Mouse (Mus musculus): ENCODE measurements around the gene Dusp7. TPM values are rescaled to one million over a fixed set of nuclear protein-coding genes. Genes with fewer than 3 reads are reported as not detected.

Dusp7 gene
- polyA plus RNA-seq, 1 experiment = 129 TPM

DNA sequence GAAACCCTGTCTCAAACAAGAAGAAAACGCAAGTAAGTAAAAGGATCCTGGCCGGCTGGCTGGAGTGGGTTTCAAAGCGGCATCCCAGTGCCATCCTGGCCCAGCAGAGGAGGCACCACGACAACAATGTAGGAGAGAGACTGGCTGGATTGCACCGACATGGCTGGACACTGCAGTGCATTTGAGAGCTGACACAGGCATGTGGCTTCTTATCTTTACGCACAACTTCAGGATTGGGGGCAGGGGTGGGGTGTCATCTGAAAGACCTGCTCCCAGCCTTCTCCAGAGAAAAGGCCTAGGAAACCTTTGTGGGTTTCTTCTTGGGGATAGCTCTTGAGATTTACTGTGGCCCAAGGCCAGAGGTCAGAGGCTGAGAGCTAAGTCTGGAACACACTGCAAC, 43.3 kb downstream of the Dusp7 start:
- Histone ChIP-seq H3K27ac (ENCODE audit: insufficient read depth, low read depth, low read length) (no peak overlapping the region), H3K4me1 (ENCODE audit: control insufficient read depth, insufficient read depth, low read length) (peaks cover 9% of the 10 kb centered on the region), H3K4me3 (ENCODE audit: insufficient read depth, low read length) (no peak overlapping the region)
- TF ChIP-seq CTCF (IDR thresholded peaks at IDR 0.05; ENCODE audit: low read depth, low read length) (no peak), POLR2A (IDR thresholded peaks at IDR 0.05; ENCODE audit: borderline replicate concordance, low read depth, low read length) (no peak)

DNA sequence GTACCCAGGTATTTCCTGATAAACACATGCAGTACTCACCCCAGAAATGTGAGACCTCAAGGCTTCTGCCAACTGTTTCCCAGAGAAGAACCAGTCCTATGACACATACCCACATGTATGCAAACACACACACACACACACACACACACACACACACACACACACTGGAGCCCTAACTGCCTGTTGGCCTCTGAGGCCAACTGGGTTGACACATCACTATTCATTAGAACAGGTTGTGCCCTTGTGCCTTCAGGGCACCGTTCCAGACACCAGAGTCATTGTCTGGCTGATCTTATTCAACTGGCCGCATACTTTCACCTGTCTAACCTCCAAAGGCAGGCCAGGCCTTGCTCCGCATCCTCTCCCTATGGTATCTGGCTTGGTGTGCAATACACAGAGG, 43.8 kb downstream of the Dusp7 start:
- no peak overlapping the region for H3K27ac ChIP-seq (ENCODE audit: insufficient read depth, low read depth, low read length)
- H3K4me3 ChIP-seq (ENCODE audit: insufficient read depth, low read length) = no peak overlapping the region
- peaks cover 9% of the 10 kb centered on the region for H3K4me1 ChIP-seq (ENCODE audit: control insufficient read depth, insufficient read depth, low read length)
- TF ChIP-seq CTCF (IDR thresholded peaks at IDR 0.05; ENCODE audit: low read depth, low read length) (no peak), POLR2A (IDR thresholded peaks at IDR 0.05; ENCODE audit: borderline replicate concordance, low read depth, low read length) (no peak)

DNA sequence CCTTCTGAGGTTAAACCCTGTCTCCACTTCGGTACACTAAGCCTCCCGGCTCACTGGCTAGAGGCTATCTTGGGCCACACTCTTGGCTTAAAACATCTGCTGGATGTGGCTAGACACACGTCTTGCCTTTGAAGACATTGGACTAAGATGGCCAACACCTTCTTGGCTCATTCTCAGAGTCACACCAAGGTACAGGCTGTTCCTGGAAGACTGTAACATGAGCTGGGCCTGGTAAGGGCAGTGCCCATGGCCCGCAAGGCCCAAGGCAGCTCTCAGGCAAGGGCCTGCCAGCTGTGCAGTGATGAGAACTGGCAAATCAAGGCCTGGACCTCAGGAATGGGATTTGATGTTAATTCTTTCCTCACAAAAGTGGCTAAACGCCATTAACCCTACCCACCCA, 45.2 kb downstream of the Dusp7 start:
- H3K4me1 ChIP-seq (ENCODE audit: control insufficient read depth, insufficient read depth, low read length) = peaks cover 14% of the 10 kb centered on the region
- no peak for TF ChIP-seq CTCF (IDR thresholded peaks at IDR 0.05; ENCODE audit: low read depth, low read length)
- TF ChIP-seq POLR2A (IDR thresholded peaks at IDR 0.05; ENCODE audit: borderline replicate concordance, low read depth, low read length) = no peak
- H3K4me3 ChIP-seq (ENCODE audit: insufficient read depth, low read length) = no peak overlapping the region
- no peak overlapping the region for H3K27ac ChIP-seq (ENCODE audit: insufficient read depth, low read depth, low read length)

DNA sequence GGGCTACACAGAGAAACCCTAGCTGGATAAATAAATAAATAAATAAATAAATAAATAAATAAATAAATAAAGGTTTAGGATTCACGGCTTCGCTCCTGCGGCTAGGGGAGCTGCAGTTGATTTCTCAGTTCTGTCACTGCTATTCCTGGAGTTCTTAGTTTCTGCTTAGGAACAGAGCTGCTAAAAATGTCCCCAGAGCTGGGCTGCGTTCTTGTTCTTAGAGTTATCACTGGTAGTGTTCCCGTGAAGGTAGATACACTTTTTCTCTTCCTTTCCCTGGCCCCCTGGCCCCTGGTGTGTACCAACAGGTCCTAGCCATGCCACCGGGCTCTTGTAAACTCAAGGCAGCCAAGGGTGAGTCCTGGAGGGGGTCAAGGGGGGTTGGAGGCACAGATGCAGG, 48.4 kb downstream of the Dusp7 start:
- no peak overlapping the region for H3K27ac ChIP-seq (ENCODE audit: insufficient read depth, low read depth, low read length)

DNA sequence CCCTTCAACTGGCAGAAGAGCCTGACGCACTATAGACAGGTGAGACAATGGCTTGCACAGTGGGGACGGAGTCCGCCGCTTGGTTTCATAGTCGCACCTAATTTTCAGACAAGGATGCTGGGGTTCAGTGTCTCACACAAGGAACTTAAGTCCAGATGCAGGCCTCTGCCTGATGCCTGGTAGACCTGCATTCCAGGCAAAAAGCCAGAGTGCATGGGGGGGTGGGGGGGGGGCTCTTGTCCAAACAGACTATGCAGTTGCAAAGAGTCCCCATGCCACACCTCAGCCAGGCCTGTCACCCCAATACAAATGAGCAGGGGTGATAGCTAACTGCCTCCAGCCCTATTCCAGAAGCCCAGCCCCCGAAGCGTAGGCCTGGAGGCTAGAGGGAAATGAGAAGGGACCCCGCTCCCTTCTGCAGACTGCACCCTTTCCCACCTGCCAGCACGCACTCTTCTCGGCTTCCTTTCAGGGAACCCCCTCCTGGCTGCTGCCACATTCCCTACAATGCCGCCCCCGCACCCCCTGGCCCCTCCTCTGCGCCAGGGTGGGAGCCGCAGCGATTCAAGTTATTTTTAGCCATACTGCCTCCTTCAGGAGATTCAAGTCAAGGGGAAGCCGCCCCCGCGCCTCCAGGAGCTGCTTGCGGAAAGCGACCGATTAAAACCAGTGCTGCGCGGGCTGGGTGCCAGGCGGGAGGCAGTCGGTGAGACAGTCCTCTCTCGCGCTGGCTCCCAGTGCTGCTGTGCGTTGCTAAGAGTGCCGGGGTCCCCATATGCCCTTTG, 49.6 kb downstream of the Dusp7 start:
- Histone ChIP-seq H3K27ac (ENCODE audit: insufficient read depth, low read depth, low read length) (no peak overlapping the region), H3K4me1 (ENCODE audit: control insufficient read depth, insufficient read depth, low read length) (peaks cover 11% of the 10 kb centered on the region), H3K4me3 (ENCODE audit: insufficient read depth, low read length) (peak overlapping the region; percentile 22)
- TF ChIP-seq CTCF (IDR thresholded peaks at IDR 0.05; ENCODE audit: low read depth, low read length) (no peak), POLR2A (IDR thresholded peaks at IDR 0.05; ENCODE audit: borderline replicate concordance, low read depth, low read length) (no peak)

More for the DNA sequence above, 48.4 kb downstream of the Dusp7 start:
- Histone ChIP-seq H3K4me3 (ENCODE audit: insufficient read depth, low read length) (no peak overlapping the region), H3K4me1 (ENCODE audit: control insufficient read depth, insufficient read depth, low read length) (peaks cover 11% of the 10 kb centered on the region)
- TF ChIP-seq POLR2A (IDR thresholded peaks at IDR 0.05; ENCODE audit: borderline replicate concordance, low read depth, low read length) (no peak), CTCF (IDR thresholded peaks at IDR 0.05; ENCODE audit: low read depth, low read length) (no peak)

DNA sequence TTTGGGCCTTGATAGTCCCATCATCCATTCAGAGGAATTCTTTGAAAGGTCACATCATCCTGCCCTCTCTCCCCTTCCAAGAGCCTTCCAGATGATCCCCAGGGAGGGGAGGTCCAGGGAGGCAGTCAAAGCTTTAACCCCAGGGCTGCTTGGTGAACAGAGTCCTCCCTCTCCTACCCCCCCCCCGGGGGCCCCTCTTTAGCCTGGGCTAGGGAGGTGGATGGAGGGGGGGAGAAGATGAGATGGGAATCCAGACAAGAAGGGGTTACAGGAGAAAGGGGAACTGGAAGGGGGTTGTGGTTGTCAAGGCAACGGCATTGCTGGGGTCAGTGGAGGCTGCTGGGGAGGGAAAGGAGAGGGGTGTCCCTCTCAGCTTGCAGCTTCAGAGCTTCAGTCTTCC, 52.2 kb downstream of the Dusp7 start:
- H3K4me1 ChIP-seq (ENCODE audit: control insufficient read depth, insufficient read depth, low read length) = peaks cover 11% of the 10 kb centered on the region
- H3K4me3 ChIP-seq (ENCODE audit: insufficient read depth, low read length) = no peak overlapping the region
- no peak overlapping the region for H3K27ac ChIP-seq (ENCODE audit: insufficient read depth, low read depth, low read length)
- TF ChIP-seq POLR2A (IDR thresholded peaks at IDR 0.05; ENCODE audit: borderline replicate concordance, low read depth, low read length) (no peak), CTCF (IDR thresholded peaks at IDR 0.05; ENCODE audit: low read depth, low read length) (no peak)

DNA sequence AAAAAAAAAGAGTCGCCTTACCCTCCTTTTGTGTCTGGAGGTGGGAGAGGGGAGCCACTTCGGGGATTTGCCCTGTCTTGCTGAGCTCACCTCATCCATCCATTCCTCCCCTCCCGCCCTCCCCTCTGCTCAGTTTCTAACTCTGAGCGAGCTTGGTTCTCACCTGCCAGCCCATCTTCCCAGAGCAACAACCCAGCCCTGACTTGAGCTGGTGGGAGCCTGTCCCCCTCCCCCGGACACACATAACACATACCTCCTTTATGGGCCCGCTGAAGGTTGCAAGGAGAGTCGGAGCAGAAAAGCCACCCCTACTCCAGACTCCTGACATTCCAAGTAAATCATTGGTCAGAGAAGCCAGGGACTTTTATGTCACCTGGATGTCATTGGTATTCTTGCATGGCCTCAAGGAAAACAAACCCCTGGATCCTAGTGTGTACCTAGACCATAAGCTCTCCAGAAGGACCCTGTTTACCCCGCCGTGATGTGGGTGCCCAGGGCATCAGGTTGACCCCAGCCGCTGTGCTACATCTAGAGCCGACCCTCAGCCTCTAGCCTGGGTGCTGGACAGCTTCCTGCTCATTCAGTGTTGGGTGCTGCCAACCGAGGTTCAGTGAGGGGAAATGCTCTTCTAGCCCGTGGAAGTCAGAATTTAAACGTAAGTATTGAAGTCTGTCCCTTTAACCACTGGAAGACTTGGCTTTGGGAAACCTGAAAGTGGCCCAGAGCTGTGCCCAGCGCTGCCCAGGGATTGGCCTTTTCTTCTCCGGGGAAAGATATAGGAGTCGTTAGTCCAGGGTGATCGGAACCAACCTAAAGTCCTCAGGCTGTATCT, 52.8 kb downstream of the Dusp7 start:
- Histone ChIP-seq H3K27ac (ENCODE audit: insufficient read depth, low read depth, low read length) (no peak overlapping the region), H3K4me3 (ENCODE audit: insufficient read depth, low read length) (no peak overlapping the region), H3K4me1 (ENCODE audit: control insufficient read depth, insufficient read depth, low read length) (peaks cover 11% of the 10 kb centered on the region)
- TF ChIP-seq POLR2A (IDR thresholded peaks at IDR 0.05; ENCODE audit: borderline replicate concordance, low read depth, low read length) = no peak

DNA sequence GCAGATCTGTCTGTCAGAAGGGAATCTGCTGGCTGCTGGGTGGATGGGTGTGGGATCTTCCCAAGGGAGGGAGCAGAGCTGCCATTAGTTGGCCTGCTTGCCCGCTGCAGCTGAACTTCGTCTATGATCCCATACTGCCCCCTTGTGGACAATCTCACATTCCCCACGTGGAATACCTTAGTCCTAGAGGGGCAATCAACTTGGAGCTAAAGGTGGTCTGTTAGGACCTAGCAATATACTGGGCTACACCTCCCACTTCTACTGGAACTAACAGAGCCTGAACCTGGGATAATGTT, 53.4 kb downstream of the Dusp7 start:
- Histone ChIP-seq H3K4me1 (ENCODE audit: control insufficient read depth, insufficient read depth, low read length) (peaks cover 11% of the 10 kb centered on the region), H3K4me3 (ENCODE audit: insufficient read depth, low read length) (no peak overlapping the region), H3K27ac (ENCODE audit: insufficient read depth, low read depth, low read length) (no peak overlapping the region)
- TF ChIP-seq CTCF (IDR thresholded peaks at IDR 0.05; ENCODE audit: low read depth, low read length) (peak; percentile 64), POLR2A (IDR thresholded peaks at IDR 0.05; ENCODE audit: borderline replicate concordance, low read depth, low read length) (no peak)

Other genes starting within 250 kb of the Dusp7 start
- 0.58 and 0.77 TPM in 2 replicates for gene Glyctk, start 210.5 kb upstream of the Dusp7 start, polyA plus RNA-seq (2012; ENCODE audit: insufficient read depth, insufficient read length, missing spikeins)
- 30.8 and 37.0 TPM in 2 replicates for gene Wdr82, start 197.7 kb upstream of the Dusp7 start, polyA plus RNA-seq (2012; ENCODE audit: insufficient read depth, insufficient read length, missing spikeins)
- gene Ppm1m, start 168.9 kb upstream of the Dusp7 start, polyA plus RNA-seq (2012; ENCODE audit: insufficient read depth, insufficient read length, missing spikeins) = 41.5 and 42.6 TPM in 2 replicates
- 99.0 and 113 TPM in 2 replicates for gene Twf2, start 165.5 kb upstream of the Dusp7 start, polyA plus RNA-seq (2012; ENCODE audit: insufficient read depth, insufficient read length, missing spikeins)
- gene Tlr9, start 146.0 kb upstream of the Dusp7 start, polyA plus RNA-seq (2012; ENCODE audit: insufficient read depth, insufficient read length, missing spikeins) = 41.6 and 61.6 TPM in 2 replicates
- gene Alas1, start 120.0 kb upstream of the Dusp7 start, polyA plus RNA-seq (2012; ENCODE audit: insufficient read depth, insufficient read length, missing spikeins) = 67.2 and 70.5 TPM in 2 replicates
- gene Poc1a, start 87.6 kb upstream of the Dusp7 start, polyA plus RNA-seq (2012; ENCODE audit: insufficient read depth, insufficient read length, missing spikeins) = 8.3 and 13.7 TPM in 2 replicates
- gene Rpl29, start 60.8 kb downstream of the Dusp7 start, polyA plus RNA-seq (2012; ENCODE audit: insufficient read depth, insufficient read length, missing spikeins) = 299 and 319 TPM in 2 replicates
- 1.3 and 1.6 TPM in 2 replicates for gene Acy1, start 69.7 kb downstream of the Dusp7 start, polyA plus RNA-seq (2012; ENCODE audit: insufficient read depth, insufficient read length, missing spikeins)
- gene Abhd14b, start 78.8 kb downstream of the Dusp7 start, polyA plus RNA-seq (2012; ENCODE audit: insufficient read depth, insufficient read length, missing spikeins) = 27.6 and 32.0 TPM in 2 replicates
- gene Abhd14a, start 79.0 kb downstream of the Dusp7 start, polyA plus RNA-seq (2012; ENCODE audit: insufficient read depth, insufficient read length, missing spikeins) = 5.4 and 8.3 TPM in 2 replicates
- gene Pcbp4, start 84.7 kb downstream of the Dusp7 start, polyA plus RNA-seq (2012; ENCODE audit: insufficient read depth, insufficient read length, missing spikeins) = 17.8 and 19.5 TPM in 2 replicates
- not detected in 2 replicates for gene Gpr62, start 97.3 kb downstream of the Dusp7 start, polyA plus RNA-seq (2012; ENCODE audit: insufficient read depth, insufficient read length, missing spikeins)
- 7.8 and 11.2 TPM in 2 replicates for gene Rrp9, start 107.3 kb downstream of the Dusp7 start, polyA plus RNA-seq (2012; ENCODE audit: insufficient read depth, insufficient read length, missing spikeins)
- 21.0 and 22.0 TPM in 2 replicates for gene Parp3, start 108.3 kb downstream of the Dusp7 start, polyA plus RNA-seq (2012; ENCODE audit: insufficient read depth, insufficient read length, missing spikeins)
- not detected in 2 replicates for gene Iqcf1, start 131.3 kb downstream of the Dusp7 start, polyA plus RNA-seq (2012; ENCODE audit: insufficient read depth, insufficient read length, missing spikeins)
- gene Iqcf5, start 145.9 kb downstream of the Dusp7 start, polyA plus RNA-seq (2012; ENCODE audit: insufficient read depth, insufficient read length, missing spikeins) = not detected in 2 replicates
- gene Iqcf3, start 193.0 kb downstream of the Dusp7 start, polyA plus RNA-seq (2012; ENCODE audit: insufficient read depth, insufficient read length, missing spikeins) = 0.64 and 0.71 TPM in 2 replicates
- gene Iqcf4, start 202.4 kb downstream of the Dusp7 start, polyA plus RNA-seq (2012; ENCODE audit: insufficient read depth, insufficient read length, missing spikeins) = not detected in 2 replicates